Mouse (Mus musculus): ENCODE measurements at regions not wholly inside any gene's neighbourhood (a gene's known extent, or its start where the extent isn't known, plus 50 kb on each side); places are given as distances from the start of the nearest gene placed in this dataset.

DNA sequence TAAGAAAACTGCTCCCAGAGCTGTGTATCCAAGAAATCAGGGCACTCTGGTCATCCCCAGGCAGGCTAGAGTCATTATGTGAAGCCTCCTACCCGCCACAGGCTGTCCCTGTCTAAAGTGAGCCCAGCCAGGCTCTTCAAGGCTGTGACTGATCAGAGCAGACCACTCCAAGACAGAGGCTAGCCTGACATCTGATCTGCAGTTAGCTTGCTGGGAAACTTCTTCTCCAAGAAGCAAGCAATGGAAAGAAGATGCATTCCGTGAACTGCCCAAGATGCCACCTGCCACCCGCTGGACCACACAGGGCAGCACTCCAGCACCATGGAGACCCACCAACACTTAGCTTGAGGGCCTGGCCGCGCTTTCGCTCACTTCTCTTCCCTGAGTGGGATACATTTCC lies 323.2 kb downstream of the Wdr11 start:
- no peak for TF ChIP-seq CTCF (IDR thresholded peaks at IDR 0.05; ENCODE audit: borderline replicate concordance, insufficient read depth, low read depth, low read length)
- no peak for TF ChIP-seq POLR2A (IDR thresholded peaks at IDR 0.05; ENCODE audit: borderline replicate concordance, insufficient read depth, low read length)
